Mouse (Mus musculus) kidney, adult 2 months (tissue): ENCODE results near the gene Cdk5rap2. TPM values are rescaled to one million over a fixed set of nuclear protein-coding genes. Genes with fewer than 3 reads are reported as not detected.

Source experiments
- DNase-seq: peaks from one replicate; pipeline ENCODE4 v3.0.0; 2021
- H3K27ac ChIP-seq: fragments of 200-500 bp; 2 replicates; pipeline ENCODE4 v1.5.1; 2012; ENCODE audit warnings: low read depth, low read length, control low read depth, inconsistent platforms; ENCODE audit not compliant: insufficient read depth
- H3K27me3 ChIP-seq: fragments of 200-500 bp; replicated peaks from 2 replicates; pipeline ENCODE4 v1.6.1; 2012; ENCODE audit warnings: mild to moderate bottlenecking, moderate library complexity, low read length, inconsistent platforms; ENCODE audit not compliant: control insufficient read depth, insufficient read depth
- H3K36me3 ChIP-seq: fragments of 200-500 bp; 2 replicates; pipeline ENCODE4 v1.6.1; 2012; ENCODE audit warnings: mild to moderate bottlenecking, moderate library complexity, low read length, inconsistent platforms; ENCODE audit not compliant: control insufficient read depth, insufficient read depth
- H3K4me1 ChIP-seq: fragments of 200-500 bp; 2 replicates; pipeline ENCODE4 v1.6.1; 2011; ENCODE audit warnings: low read length; ENCODE audit not compliant: control insufficient read depth, insufficient read depth
- H3K4me3 ChIP-seq: fragments of 200-500 bp; 2 replicates; pipeline ENCODE4 v1.5.1; 2011; ENCODE audit warnings: mild to moderate bottlenecking, low read depth, low read length, control low read depth; ENCODE audit not compliant: insufficient read depth
- CTCF ChIP-seq: fragments of 200-500 bp; conservative IDR thresholded peaks from 2 replicates; pipeline ENCODE4 v1.5.1; 2011; ENCODE audit warnings: low read depth, mild to moderate bottlenecking, control low read depth, low read length, moderate library complexity, mixed read lengths; ENCODE audit not compliant: insufficient read depth, insufficient read length
- POLR2A ChIP-seq: fragments of 200-500 bp; IDR thresholded peaks from one replicate; pipeline ENCODE4 v1.6.1; 2011; ENCODE audit warnings: low read depth, low read length, control low read depth
- whole genome bisulfite sequencing: fragments of 180-500 bp; shearing (Covaris S2); methylation state at CpG from one replicate; pipeline ENCODE4 v1.1.7; 2018; 5-methylcytosine and 5-hydroxymethylcytosine counted together
- polyA plus RNA-seq: library from polyadenylated mRNA; depleted of rRNA; stranded (reverse); fragments of >200 nt; gene quantifications from 2 replicates; pipeline ENCODE4 v1.2.3, GENCODE M21; 2012

Cdk5rap2 gene
- polyA plus RNA-seq, 1 experiment: 3.5 TPM

GRCm38 (mm10) chr4:70283163-70283562 lies 127.1 kb downstream of the Cdk5rap2 start:
- H3K27ac ChIP-seq: no peak overlapping the region
- 95% methylated on average over 9 of the region's 9 CpGs for WGBS

GRCm38 (mm10) chr4:70278882-70279281 lies 131.4 kb downstream of the Cdk5rap2 start:
- no peaks in the 10 kb centered on the region for H3K4me1 ChIP-seq
- no peak overlapping the region for H3K4me3 ChIP-seq
- H3K27ac ChIP-seq: no peak overlapping the region
- DNase-seq: no peak
- no peaks in the 10 kb centered on the region for H3K27me3 ChIP-seq
- WGBS: 98% methylated on average over 4 of the region's 4 CpGs
- H3K36me3 ChIP-seq: no peaks in the 10 kb centered on the region
- TF ChIP-seq CTCF: no peak

More at GRCm38 (mm10) chr4:70283163-70283562, 127.1 kb downstream of the Cdk5rap2 start:
- no peak overlapping the region for H3K4me3 ChIP-seq
- no peak for DNase-seq
- no peaks in the 10 kb centered on the region for H3K4me1 ChIP-seq
- H3K36me3 ChIP-seq: no peaks in the 10 kb centered on the region
- H3K27me3 ChIP-seq: no peaks in the 10 kb centered on the region
- no peak for TF ChIP-seq POLR2A
- TF ChIP-seq CTCF: no peak

- Histone ChIP-seq H3K4me1 (no peaks in the 10 kb centered on the region), H3K4me3 (no peak overlapping the region), H3K27ac (no peak overlapping the region), H3K27me3 (no peaks in the 10 kb centered on the region), H3K36me3 (no peaks in the 10 kb centered on the region)
- no peak for DNase-seq
- TF ChIP-seq CTCF (no peak), POLR2A (no peak)
- 92% methylated on average over 3 of the region's 3 CpGs for WGBS
Measured at GRCm38 (mm10) chr4:70278057-70278456, 132.2 kb downstream of the Cdk5rap2 start.

GRCm38 (mm10) chr4:70272943-70273342 lies 137.3 kb downstream of the Cdk5rap2 start:
- Histone ChIP-seq H3K36me3 (no peaks in the 10 kb centered on the region), H3K4me1 (no peaks in the 10 kb centered on the region)
- 95% methylated on average over 4 of the region's 4 CpGs for WGBS

GRCm38 (mm10) chr4:70272527-70272926 lies 137.7 kb downstream of the Cdk5rap2 start:
- 85% methylated on average over 4 of the region's 4 CpGs for WGBS
- H3K36me3 ChIP-seq: no peaks in the 10 kb centered on the region

More at GRCm38 (mm10) chr4:70272943-70273342, 137.3 kb downstream of the Cdk5rap2 start:
- DNase-seq: no peak
- Histone ChIP-seq H3K4me3 (no peak overlapping the region), H3K27me3 (no peaks in the 10 kb centered on the region), H3K27ac (no peak overlapping the region)
- TF ChIP-seq POLR2A (no peak), CTCF (no peak)

GRCm38 (mm10) chr4:70267213-70267906 lies 142.9 kb downstream of the Cdk5rap2 start:
- no peaks in the 10 kb centered on the region for H3K4me1 ChIP-seq
- DNase-seq: no peak
- TF ChIP-seq POLR2A (no peak), CTCF (no peak)
- no peak overlapping the region for H3K27ac ChIP-seq
- H3K27me3 ChIP-seq: no peaks in the 10 kb centered on the region
- no peak overlapping the region for H3K4me3 ChIP-seq
- 79% methylated on average over 2 of the region's 2 CpGs for WGBS
- H3K36me3 ChIP-seq: no peaks in the 10 kb centered on the region

More at GRCm38 (mm10) chr4:70272527-70272926, 137.7 kb downstream of the Cdk5rap2 start:
- H3K4me1 ChIP-seq: no peaks in the 10 kb centered on the region
- no peak overlapping the region for H3K4me3 ChIP-seq
- H3K27me3 ChIP-seq: no peaks in the 10 kb centered on the region
- no peak for DNase-seq
- no peak overlapping the region for H3K27ac ChIP-seq
- TF ChIP-seq POLR2A (no peak), CTCF (no peak)

DNA sequence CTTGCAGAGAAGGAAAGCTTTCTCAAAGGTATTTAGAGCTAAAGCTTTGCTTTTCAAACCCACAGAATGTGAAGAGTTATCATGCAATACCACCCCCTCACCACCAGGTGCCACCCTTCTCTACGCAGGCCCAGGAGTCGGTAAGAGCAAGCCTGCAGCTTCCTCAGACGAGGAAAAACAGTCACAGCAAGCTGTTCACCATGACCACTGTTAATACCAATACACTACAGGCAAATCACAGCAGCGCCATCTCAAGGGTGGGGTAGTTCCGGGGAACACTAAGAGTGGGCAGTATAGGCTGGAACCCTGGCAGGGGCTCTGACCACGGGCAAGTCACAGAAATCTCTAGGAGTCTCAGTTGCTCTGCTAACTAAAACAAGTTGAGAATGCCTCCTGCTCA lies 145.0 kb downstream of the Cdk5rap2 start:
- TF ChIP-seq CTCF: peak; percentile 85
- TF ChIP-seq POLR2A: no peak
- H3K36me3 ChIP-seq: no peaks in the 10 kb centered on the region
- no peaks in the 10 kb centered on the region for H3K4me1 ChIP-seq
- no peaks in the 10 kb centered on the region for H3K27me3 ChIP-seq
- WGBS: 67% methylated on average over 6 of the region's 6 CpGs
- no peak overlapping the region for H3K4me3 ChIP-seq
- peak; percentile 54 for DNase-seq
- no peak overlapping the region for H3K27ac ChIP-seq
